In genomic region chr11:22970546-22970945, GRCm38 (mm10) we compare ENCODE assay signal across 27 mouse cellular contexts. TPM values are rescaled to one million over a fixed set of nuclear protein-coding genes. Genes with fewer than 3 reads are reported as not detected.
"Had no signal": no experiment of that assay in that cellular context is flagged by ENCODE, and none has a peak within 500 bp of the region (broad histone marks: within the 10 kb centered on the region; RNA-seq: fewer than 3 reads in every experiment).

No protein-coding gene starts in this region.

- H3K27me3 ChIP-seq: heart, embryonic 13.5 days; heart, embryonic 15.5 days; hindbrain, embryonic 12.5 days; intestine, embryonic 15.5 days; limb, embryonic 12.5 days had no signal

- ATAC-seq: hindbrain, embryonic 16.5 days; inflammation-experienced regulatory T-cells, adult 6 months; intestine, embryonic 15.5 days; intestine, postnatal 0 days had no signal

- DNase-seq: gastrocnemius, adult 2 months; gastrocnemius, postnatal 10 days; gastrocnemius, postnatal 25 days; heart, adult 2 months; heart, postnatal 14 days; heart, postnatal 4 days; kidney, adult 18-20 months; kidney, adult 8-10 months; kidney, postnatal 10 days; kidney, postnatal 25 days; kidney, postnatal 4 days had no signal

- H3K9ac ChIP-seq: heart, embryonic 13.5 days; heart, embryonic 15.5 days; hindbrain, embryonic 12.5 days; hindbrain, embryonic 14.5 days; intestine, embryonic 15.5 days; limb, embryonic 12.5 days; liver, embryonic 14.5 days had no signal

- H3K9me3 ChIP-seq: intestine, embryonic 15.5 days had no signal

- H3K4me3 ChIP-seq: gastrocnemius, adult 2 months; heart, adult 2 months; heart, embryonic 13.5 days; heart, embryonic 15.5 days; hindbrain, embryonic 10.5 days; hindbrain, embryonic 12.5 days; intestine, embryonic 15.5 days; layer of hippocampus, adult 2 months; left cerebral cortex, adult 2 months; limb, embryonic 10.5 days; limb, embryonic 12.5 days had no signal

- H3K27ac ChIP-seq: gastrocnemius, adult 2 months; heart, adult 2 months; heart, embryonic 13.5 days; heart, embryonic 15.5 days; hindbrain, embryonic 10.5 days; hindbrain, embryonic 12.5 days; hindbrain, embryonic 14.5 days; intestine, embryonic 15.5 days; layer of hippocampus, adult 2 months; left cerebral cortex, adult 2 months; limb, embryonic 10.5 days; limb, embryonic 12.5 days had no signal

- H3K4me2 ChIP-seq: heart, embryonic 11.5 days; heart, embryonic 13.5 days; heart, embryonic 15.5 days; hindbrain, embryonic 12.5 days; hindbrain, embryonic 14.5 days; intestine, embryonic 15.5 days; limb, embryonic 12.5 days had no signal

RNA-seq across cellular contexts. Expression of gene Gm28048, which starts 11.3 kb away (rescaled TPM):
- polyA plus RNA-seq: liver, adult 2 months had no signal
